Mouse (Mus musculus) intestine, embryonic 15.5 days (tissue): ENCODE results near the gene 6030468B19Rik. TPM values are rescaled to one million over a fixed set of nuclear protein-coding genes. Genes with fewer than 3 reads are reported as not detected.
"Not testable (repeated sequence)": the region's sequence is repeated elsewhere in the genome, so short reads cannot be mapped to it uniquely, and the experiment has no call there.

ENCODE experiments used
- ATAC-seq: fragments of 200-750 bp; cut with Nextera tagmentation; 2 replicates; pipeline ENCODE4 v1.8.0; 2017; ENCODE audit warnings: moderate TSS enrichment, moderate library complexity
- H3K27ac ChIP-seq: fragments of 300-500 bp; sonication (generic); 2 replicates; pipeline ENCODE4 v1.5.1; 2015; ENCODE audit warnings: mild to moderate bottlenecking, inconsistent platforms
- H3K27me3 ChIP-seq: fragments of 300-500 bp; sonication (generic); replicated peaks from 2 replicates; pipeline ENCODE4 v1.6.1; 2015; ENCODE audit warnings: inconsistent platforms
- H3K36me3 ChIP-seq: fragments of 300-500 bp; sonication (generic); 2 replicates; pipeline ENCODE4 v1.6.1; 2015; ENCODE audit warnings: inconsistent platforms
- H3K4me1 ChIP-seq: fragments of 300-500 bp; sonication (generic); replicated peaks from 2 replicates; pipeline ENCODE4 v1.6.1; 2015; ENCODE audit warnings: inconsistent platforms
- H3K4me2 ChIP-seq: fragments of 300-500 bp; sonication (generic); replicated peaks from 2 replicates; pipeline ENCODE4 v1.6.1; 2015; ENCODE audit warnings: mild to moderate bottlenecking, inconsistent platforms
- H3K4me3 ChIP-seq: fragments of 300-500 bp; sonication (generic); replicated peaks from 2 replicates; pipeline ENCODE4 v1.5.1; 2015; ENCODE audit warnings: inconsistent platforms
- H3K9ac ChIP-seq: fragments of 300-500 bp; sonication (generic); 2 replicates; pipeline ENCODE4 v1.6.1; 2015; ENCODE audit warnings: inconsistent platforms
- H3K9me3 ChIP-seq: fragments of 300-500 bp; sonication (generic); 2 replicates; pipeline ENCODE4 v1.6.1; 2016; ENCODE audit warnings: inconsistent platforms
- WGBS: fragments of 180-500 bp; shearing (Covaris S2); methylation state at CpG from one replicate; pipeline ENCODE4 v1.1.7; 2015; 5-methylcytosine and 5-hydroxymethylcytosine counted together
- polyA plus RNA-seq: library from polyadenylated mRNA; unstranded; fragments of >200 nt; fragmentation: Nextera tagmentation; extraction: Ambion mirVana; gene quantifications from 2 replicates; pipeline ENCODE4 v1.2.1, GENCODE M21; 2015

The 6030468B19Rik gene
- polyA plus RNA-seq, 1 experiment from 2014 or later = 1.1 TPM

DNA sequence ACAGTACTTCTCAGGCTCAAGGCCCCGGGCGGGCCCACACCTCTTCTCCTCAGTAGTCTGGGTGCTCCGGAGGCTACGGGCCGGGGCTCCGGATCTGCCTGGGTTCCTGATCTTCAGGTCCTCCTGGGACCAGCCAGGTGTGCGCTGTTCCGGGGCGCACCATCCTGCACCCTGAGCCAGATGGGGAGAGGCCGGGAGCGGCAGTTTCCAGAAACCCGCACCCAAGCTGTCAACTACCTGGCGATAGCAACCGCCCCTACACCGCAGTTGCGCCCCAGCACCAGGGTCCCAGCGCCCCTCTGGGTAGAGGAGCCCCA lies 17.3 kb upstream of the 6030468B19Rik start:
- H3K4me1 ChIP-seq = peaks cover 48% of the 10 kb centered on the region

DNA sequence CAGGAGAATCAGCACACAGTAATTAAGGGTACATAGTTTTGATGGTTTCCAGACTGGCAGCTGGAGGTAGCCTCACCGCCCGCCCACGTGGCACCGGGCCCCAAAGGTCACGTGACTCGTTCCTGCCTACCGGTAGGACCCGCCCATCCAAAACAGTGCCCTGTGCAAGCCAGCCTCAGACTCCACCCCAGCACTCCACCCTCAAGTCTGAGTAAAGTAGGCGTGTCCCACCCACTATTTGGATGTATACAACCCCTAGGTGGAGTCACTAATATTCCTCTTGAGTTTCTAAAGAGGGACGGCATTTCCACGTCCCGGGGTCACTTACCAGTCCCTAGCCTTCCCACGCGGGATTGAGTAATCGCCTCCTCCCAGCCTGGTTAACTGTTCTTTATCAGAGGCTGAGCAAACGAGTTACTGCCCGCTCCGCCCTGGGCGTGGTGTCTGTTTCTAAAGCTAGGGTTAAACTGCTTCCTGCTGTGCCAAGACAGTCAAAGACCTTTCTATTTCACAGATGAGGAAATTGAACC lies 16.8 kb upstream of the 6030468B19Rik start:
- WGBS = 1% methylated on average over 19 of the region's 19 CpGs
- ATAC-seq = peak; percentile 87

More for the DNA sequence above, 17.3 kb upstream of the 6030468B19Rik start:
- Histone ChIP-seq H3K27me3 (0 out of 2 replicates have a peak, but pooled peaks cover 3% of the 10 kb centered on the region), H3K36me3 (no peaks in the 10 kb centered on the region), H3K27ac (peak overlapping the region; percentile 92), H3K9me3 (no peaks in the 10 kb centered on the region), H3K4me3 (peak overlapping the region; percentile 50), H3K9ac (peak overlapping the region; percentile 65), H3K4me2 (peak overlapping the region; percentile 89)
- 1% methylated on average over 17 of the region's 17 CpGs for WGBS
- ATAC-seq = peak; percentile 21

DNA sequence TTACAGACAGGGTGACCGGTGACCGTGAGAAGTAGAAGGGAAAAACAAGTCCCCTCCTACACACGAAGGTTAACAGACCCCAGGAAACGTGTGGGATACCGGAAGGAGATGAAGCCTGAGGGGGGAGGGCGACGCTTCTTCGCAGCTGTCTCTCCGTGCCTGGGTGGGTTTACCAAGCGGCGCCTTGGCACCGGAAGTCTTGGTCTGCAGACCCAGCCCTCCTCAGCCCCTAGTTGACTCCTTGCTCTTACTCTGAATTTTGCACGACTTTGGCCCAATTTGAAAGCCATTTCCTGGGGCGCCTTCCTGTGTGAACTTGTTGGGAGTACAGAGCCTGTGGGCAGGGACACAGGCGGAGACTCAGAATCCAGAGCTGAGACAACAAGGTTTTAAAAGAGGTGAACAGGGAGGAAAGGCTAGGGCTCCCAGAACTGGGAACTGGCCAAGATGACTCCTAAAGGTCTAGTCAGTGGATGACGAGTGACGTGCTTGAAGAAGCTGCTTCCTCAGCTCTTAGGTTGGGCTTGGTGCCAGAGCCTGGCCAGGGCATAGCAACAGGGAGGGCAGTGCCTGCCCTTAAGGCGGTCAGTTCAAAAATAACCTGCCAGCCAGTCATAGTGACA lies 16.1 kb upstream of the 6030468B19Rik start:
- Histone ChIP-seq H3K27me3 (0 out of 2 replicates have a peak, but pooled peaks cover 3% of the 10 kb centered on the region), H3K9ac (no peak overlapping the region), H3K4me2 (peak overlapping the region; percentile 89), H3K4me3 (peak overlapping the region; percentile 50), H3K4me1 (peaks cover 48% of the 10 kb centered on the region), H3K9me3 (no peaks in the 10 kb centered on the region), H3K27ac (peak overlapping the region; percentile 92), H3K36me3 (no peaks in the 10 kb centered on the region)
- WGBS = 19% methylated on average over 18 of the region's 18 CpGs
- no peak for ATAC-seq

More for the DNA sequence above, 16.8 kb upstream of the 6030468B19Rik start:
- peak overlapping the region; percentile 89 for H3K4me2 ChIP-seq
- H3K27me3 ChIP-seq = 0 out of 2 replicates have a peak, but pooled peaks cover 3% of the 10 kb centered on the region
- H3K9ac ChIP-seq = peak overlapping the region; percentile 65
- peaks cover 48% of the 10 kb centered on the region for H3K4me1 ChIP-seq
- H3K9me3 ChIP-seq = no peaks in the 10 kb centered on the region
- H3K27ac ChIP-seq = peak overlapping the region; percentile 92
- no peaks in the 10 kb centered on the region for H3K36me3 ChIP-seq
- H3K4me3 ChIP-seq = peak overlapping the region; percentile 50

DNA sequence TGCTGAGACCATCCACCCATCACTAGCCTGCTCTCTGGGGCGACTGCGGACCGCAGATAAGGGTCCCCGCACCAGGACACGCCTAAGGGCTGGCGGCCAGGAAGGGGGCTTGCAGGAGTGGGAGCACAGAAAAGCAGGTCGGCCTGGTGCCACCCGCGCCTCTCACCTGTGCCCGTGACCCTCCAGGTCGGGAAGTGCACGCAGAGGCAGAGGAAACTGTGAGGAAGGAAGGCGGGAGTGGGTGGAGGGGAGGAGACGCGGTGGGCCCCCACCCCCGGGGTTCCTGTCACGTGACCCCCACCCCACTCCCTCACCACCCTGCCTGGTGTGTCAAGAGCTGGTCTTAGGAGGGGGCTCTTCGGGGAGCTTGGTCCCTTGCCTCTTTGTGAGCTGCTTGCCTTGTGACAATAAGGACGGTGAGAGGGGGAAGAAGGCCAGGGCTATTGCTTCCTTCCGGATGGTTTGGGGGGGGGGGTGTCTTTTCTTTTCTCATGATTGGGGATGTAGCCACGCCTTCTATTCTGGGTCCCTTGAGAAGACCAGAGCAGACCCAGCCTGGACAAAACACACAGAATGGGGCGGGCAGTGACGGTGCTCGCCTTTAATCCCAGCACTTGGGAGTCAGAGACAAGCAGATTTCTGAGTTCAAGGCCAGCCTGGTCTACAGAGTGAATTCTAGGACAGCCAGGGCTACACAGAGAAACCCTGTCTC lies 15.3 kb upstream of the 6030468B19Rik start, which contains the start of the genes Tmc8 and Tmc6:
Gene Tmc8, plus strand, starts transcription at position 84 of the 712 bp plus-strand sequence.
Gene Tmc6, minus strand, starts transcription at position 206 of the 712 bp plus-strand sequence.
- 0 out of 2 replicates have a peak, but pooled peaks cover 3% of the 10 kb centered on the region for H3K27me3 ChIP-seq
- H3K4me2 ChIP-seq = peak within 1 kb of the TSS; percentile 89
- no peaks in the 10 kb centered on the region for H3K9me3 ChIP-seq
- H3K4me1 ChIP-seq = peaks cover 48% of the 10 kb centered on the region
- 59% methylated on average over 24 of the region's 24 CpGs for WGBS
- peak within 1 kb of the TSS; percentile 92 for H3K27ac ChIP-seq
- H3K4me3 ChIP-seq = peak within 1 kb of the TSS; percentile 50
- H3K36me3 ChIP-seq = no peaks in the 10 kb centered on the region
- peak within 1 kb of the TSS; percentile 34; the same call in 1 of the 2 replicates for H3K9ac ChIP-seq
- no peak for ATAC-seq

- Histone ChIP-seq H3K36me3 (no peaks in the 10 kb centered on the region), H3K4me3 (peak overlapping the region; percentile 30), H3K27me3 (0 out of 2 replicates have a peak, but pooled peaks cover 3% of the 10 kb centered on the region), H3K4me2 (peak overlapping the region; percentile 89), H3K4me1 (peaks cover 48% of the 10 kb centered on the region), H3K9me3 (no peaks in the 10 kb centered on the region), H3K9ac (0 out of 2 replicates have a peak overlapping the region, but pooled peaks have one; percentile 34), H3K27ac (peak overlapping the region; percentile 20)
- 56% methylated on average over 9 of the region's 9 CpGs for WGBS
- no peak for ATAC-seq
Observed at GRCm38 (mm10) chr11:117782705-117783034, 14.8 kb upstream of the 6030468B19Rik start.

DNA sequence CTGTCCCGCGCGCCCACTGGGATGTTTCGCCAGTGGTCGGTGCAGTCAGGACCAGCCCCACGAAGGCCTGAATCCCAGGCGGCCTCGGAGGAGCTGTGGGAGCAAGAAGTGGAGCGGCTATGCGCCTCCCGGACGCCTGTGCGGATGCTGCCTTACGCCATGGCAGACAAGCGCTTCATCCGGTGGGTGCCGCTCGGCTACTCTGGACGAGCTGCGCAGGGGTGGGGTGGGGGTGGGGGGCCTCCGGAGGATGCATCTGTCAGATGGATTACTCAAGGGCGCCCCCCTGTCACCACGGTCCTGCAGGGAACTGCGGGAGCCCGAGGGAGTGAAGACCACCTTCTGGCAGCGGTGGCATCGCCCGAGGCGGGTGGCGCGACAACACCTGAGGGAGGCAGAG lies 14.4 kb upstream of the 6030468B19Rik start:
- Histone ChIP-seq H3K4me3 (peak overlapping the region; percentile 30), H3K9me3 (no peaks in the 10 kb centered on the region), H3K9ac (peak overlapping the region; percentile 34), H3K27ac (peak overlapping the region; percentile 20), H3K4me1 (peaks cover 48% of the 10 kb centered on the region), H3K36me3 (no peaks in the 10 kb centered on the region), H3K27me3 (0 out of 2 replicates have a peak, but pooled peaks cover 3% of the 10 kb centered on the region), H3K4me2 (peak overlapping the region; percentile 89)
- ATAC-seq = no peak
- WGBS = 9% methylated on average over 31 of the region's 31 CpGs

DNA sequence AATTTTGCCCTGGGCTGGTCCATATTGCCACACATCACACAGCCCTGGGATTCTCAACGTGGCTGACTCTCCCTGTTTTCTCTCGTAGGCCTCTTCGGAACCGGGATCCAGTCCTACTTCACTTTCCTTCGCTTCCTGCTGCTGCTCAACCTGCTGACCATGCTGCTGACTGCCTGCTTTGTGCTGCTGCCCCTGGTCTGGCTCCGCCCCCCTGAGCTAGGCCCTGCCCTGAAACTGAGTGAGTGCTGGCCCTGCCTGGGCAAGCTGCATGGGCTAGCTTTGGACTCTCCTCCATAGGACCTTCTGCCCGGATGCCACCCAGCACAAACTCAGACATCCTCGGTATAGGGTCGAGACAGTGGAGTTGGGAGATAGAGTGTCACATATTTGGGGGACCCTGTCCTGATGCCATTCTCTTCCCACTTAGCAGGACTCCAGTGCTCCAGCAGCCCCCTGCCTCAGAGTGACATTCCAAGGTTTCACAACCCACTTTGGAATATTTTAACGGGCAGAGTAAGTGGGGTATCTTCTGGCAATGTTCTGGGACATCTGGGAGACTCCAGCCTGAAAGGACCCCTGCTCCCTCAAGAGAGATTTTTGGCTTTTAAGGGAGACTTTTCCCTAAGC lies 13.7 kb upstream of the 6030468B19Rik start:
- WGBS = 48% methylated on average over 10 of the region's 10 CpGs
- Histone ChIP-seq H3K9ac (peak overlapping the region; percentile 34), H3K9me3 (no peaks in the 10 kb centered on the region), H3K4me2 (peak overlapping the region; percentile 89), H3K4me1 (peaks cover 44% of the 10 kb centered on the region), H3K27me3 (0 out of 2 replicates have a peak, but pooled peaks cover 3% of the 10 kb centered on the region), H3K36me3 (no peaks in the 10 kb centered on the region), H3K4me3 (peak overlapping the region; percentile 30; the same call in 1 of the 2 replicates), H3K27ac (no peak overlapping the region)
- no peak for ATAC-seq

DNA sequence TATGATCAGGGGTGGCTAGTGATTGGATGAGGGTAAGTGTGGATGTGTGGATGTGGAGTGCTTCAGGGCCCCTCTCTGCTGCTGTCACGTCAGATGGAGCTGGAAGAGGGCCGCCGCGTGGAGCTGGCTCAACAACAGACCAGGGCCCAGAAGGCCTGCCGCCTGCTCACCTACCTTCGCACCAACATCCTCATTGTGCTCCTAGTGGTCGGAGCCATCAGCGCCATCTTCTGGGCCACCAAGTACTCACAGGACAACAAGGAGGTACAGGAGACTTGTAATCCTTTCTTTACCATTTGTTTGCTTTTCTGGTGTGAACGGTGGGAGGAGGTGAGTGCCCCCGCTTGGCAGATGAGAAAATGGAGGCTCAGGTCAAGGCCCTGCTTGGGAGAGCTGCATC lies 11.2 kb upstream of the 6030468B19Rik start:
- Histone ChIP-seq H3K4me1 (peaks cover 29% of the 10 kb centered on the region), H3K4me2 (no peak overlapping the region), H3K36me3 (no peaks in the 10 kb centered on the region), H3K9me3 (no peaks in the 10 kb centered on the region), H3K27ac (no peak overlapping the region), H3K4me3 (no peak overlapping the region), H3K9ac (no peak overlapping the region), H3K27me3 (0 out of 2 replicates have a peak, but pooled peaks cover 3% of the 10 kb centered on the region)
- no peak for ATAC-seq
- WGBS = 14% methylated on average over 10 of the region's 10 CpGs

DNA sequence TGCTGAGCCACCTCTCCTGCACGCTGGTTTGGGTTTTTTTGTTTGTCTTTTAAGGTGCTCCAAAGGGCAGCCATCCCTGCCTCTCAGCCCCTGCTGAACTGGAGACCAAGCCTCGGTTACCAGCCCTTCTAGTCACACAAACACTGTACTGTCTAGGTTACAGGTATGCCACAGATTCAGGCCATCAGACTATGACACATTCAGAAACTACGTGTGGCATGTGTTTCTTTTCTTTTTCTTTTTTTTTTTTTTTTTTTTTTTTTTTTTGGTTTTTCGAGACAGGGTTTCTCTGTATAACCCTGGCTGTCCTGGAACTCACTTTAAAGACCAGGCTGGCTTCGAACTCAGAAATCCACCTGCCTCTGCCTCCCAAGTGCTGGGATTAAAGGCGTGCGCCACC lies 9.0 kb upstream of the 6030468B19Rik start:
- WGBS = 76% methylated on average over 7 of the region's 7 CpGs
- not testable (repeated sequence) for H3K4me3 ChIP-seq, ATAC-seq

DNA sequence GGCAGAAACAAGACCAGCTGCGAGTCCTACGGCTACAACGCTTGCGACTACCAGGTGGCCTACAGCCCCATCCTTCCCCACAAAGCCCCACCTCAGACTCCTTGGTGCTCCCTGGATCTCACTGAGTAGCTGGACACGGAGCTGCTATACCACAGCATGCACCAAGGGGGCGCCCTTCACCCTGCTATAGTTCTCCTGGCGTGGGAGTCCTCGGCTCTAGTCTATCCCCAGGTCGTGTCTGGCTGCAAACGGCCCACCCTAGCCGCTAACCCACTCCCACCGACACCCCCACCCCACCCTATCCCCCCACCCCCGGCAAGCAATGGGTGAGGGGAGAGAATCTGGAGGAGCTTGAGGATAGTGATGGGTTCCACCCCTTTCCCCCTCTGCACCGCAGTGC lies 7.2 kb upstream of the 6030468B19Rik start:
- peak overlapping the region; percentile 29 for H3K4me3 ChIP-seq
- peak overlapping the region; percentile 64 for H3K4me2 ChIP-seq
- no peaks in the 10 kb centered on the region for H3K27me3 ChIP-seq
- WGBS = 5% methylated on average over 14 of the region's 14 CpGs
- H3K4me1 ChIP-seq = peaks cover 19% of the 10 kb centered on the region
- peak; percentile 59 for ATAC-seq
- H3K27ac ChIP-seq = peak overlapping the region; percentile 88
- H3K9me3 ChIP-seq = no peaks in the 10 kb centered on the region
- H3K9ac ChIP-seq = no peak overlapping the region
- no peaks in the 10 kb centered on the region for H3K36me3 ChIP-seq

More for the DNA sequence above, 9.0 kb upstream of the 6030468B19Rik start:
- not testable (repeated sequence) for H3K27ac ChIP-seq, H3K4me2 ChIP-seq, H3K27me3 ChIP-seq, H3K9me3 ChIP-seq, H3K36me3 ChIP-seq, H3K9ac ChIP-seq
- H3K4me1 ChIP-seq = peaks cover 22% of the 10 kb centered on the region

- H3K36me3 ChIP-seq = no peaks in the 10 kb centered on the region
- peak overlapping the region; percentile 88 for H3K27ac ChIP-seq
- no peaks in the 10 kb centered on the region for H3K27me3 ChIP-seq
- peak overlapping the region; percentile 64 for H3K4me2 ChIP-seq
- H3K9ac ChIP-seq = peak overlapping the region; percentile 40
- H3K4me3 ChIP-seq = peak overlapping the region; percentile 29
- ATAC-seq = peak; percentile 92
- H3K9me3 ChIP-seq = no peaks in the 10 kb centered on the region
- H3K4me1 ChIP-seq = peaks cover 19% of the 10 kb centered on the region
- 28% methylated on average over 23 of the region's 23 CpGs for WGBS
Observed at GRCm38 (mm10) chr11:117790703-117791440, 6.6 kb upstream of the 6030468B19Rik start.
